Mouse (Mus musculus) layer of hippocampus, postnatal 36 days (tissue): ENCODE data around the gene Cxcl10. TPM values are rescaled to one million over a fixed set of nuclear protein-coding genes. Genes with fewer than 3 reads are reported as not detected.

ENCODE experiments used
- DNase-seq, 2 experiments: peaks; one replicate each; pipeline ENCODE4 v3.0.0; 2022
- total RNA-seq, 2 experiments: library from RNA; stranded (reverse); gene quantifications; 2 replicates each; pipeline ENCODE4 v1.2.3; 2021

Gene Cxcl10
- total RNA-seq, 2 experiments from 2014 or later = not detected

DNA sequence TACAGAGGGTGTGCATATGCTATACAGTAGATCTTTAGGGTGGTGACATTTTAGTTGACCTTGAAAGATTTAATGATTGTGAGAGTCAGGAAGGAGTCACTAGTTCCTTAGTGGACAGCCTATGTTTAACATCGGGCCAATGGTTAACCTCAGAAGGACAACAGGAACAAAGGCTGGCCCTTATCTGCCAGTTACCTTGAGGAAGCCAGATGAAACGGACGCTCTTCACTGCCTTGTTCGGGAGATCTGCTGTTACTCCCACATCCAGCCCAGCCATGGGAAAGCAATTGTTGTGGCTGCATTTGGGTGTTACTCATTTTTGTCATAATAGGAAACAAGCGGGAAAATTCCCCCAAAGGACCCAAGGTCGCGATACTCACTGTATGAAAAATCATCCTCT, 34.9 kb downstream of the Cxcl10 start:
- DNase-seq = no peak

DNA sequence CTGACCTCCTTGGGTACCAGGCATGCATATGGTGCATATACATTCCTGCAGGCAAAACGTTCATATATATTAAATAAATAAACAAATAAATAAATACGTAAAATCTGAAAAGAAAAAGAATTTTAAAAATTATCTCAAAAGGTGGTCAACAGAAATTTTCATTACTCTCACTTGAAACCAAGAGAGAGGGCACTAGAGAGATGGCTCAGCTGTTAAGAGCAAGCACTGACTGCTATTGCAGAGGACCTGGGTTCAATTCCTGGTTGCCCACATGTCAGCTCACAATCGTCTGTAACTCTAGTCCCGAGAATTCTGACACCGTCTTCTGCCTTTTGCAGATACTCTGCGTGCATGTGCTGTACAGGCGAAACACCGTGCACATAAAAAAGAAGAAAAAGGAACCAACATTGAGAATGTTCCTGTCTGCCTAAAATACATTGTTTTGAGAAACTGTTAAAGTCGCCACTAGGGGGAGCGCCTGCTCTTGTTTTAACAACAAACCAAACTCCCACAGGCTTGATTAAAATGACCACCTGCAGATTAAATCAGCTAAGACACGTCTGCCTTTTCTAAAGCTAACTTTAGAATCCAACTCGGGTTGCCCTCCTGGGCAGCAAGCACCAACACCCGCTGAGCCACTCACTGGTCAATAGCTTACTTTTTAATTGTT, 36.5 kb downstream of the Cxcl10 start:
- DNase-seq = peak; percentile 70 to 80

DNA sequence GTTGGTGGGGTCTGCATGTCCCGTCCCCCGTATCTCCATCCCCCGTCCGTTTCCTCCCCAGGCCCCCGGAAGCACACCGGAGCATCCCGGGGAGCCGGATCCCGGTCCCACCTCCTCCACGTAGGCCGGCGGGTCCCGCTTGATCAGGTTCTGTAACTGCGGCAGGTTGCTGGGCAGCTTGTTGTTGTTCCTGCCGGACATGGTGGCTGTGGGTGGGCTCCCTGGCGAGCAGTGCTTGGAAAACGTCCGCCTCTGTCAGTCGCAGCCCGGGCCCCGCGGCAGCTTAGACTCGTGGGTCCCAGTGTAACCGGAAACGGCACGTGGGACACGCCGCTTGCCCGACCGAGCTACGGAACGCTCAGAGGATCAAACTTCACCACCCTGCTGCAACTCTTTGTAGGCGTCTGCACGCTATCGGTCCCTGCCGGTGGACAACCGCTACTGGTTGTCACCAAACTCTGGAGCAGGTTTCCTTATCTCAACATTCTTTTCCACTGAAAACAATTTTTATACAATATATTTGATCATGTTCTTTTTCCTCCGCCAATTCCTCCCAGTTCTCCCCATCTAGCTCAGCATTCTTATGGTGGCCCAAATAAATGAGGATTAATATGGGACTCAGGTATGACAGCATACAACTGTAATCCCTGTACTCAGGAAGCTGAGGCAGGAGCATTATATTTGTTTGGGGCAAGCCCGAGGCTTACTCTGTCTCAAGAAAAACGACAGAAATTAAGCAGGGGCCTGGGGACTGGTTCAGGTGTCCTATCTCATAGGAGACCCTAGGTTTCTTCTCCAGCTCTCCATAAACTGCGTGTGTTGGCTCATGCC, 38.8 kb downstream of the Cxcl10 start, which contains the start of gene Sdad1:
Gene Sdad1 (minus strand): TSS at position 799 of the 831 bp plus-strand sequence.
- DNase-seq = peak; percentile 93 to 94

DNA sequence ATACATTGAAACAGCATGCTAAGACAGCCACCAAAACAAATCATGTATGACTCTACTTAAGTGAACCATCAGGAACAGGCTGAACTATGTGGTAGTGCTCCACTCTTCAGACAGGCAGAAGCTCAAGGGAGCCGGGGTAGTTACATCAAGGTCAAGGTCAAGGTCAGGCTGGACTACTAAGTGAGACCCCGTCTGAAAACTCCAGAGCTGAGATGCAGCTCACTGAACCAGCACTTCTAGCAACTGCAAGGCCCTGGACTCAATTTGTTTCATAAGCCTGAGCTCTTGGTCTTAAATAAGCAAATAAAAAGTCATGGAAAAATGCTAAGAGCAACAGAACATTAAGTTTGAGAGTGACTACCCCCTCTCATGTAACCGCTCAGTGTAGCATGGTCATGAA, 44.4 kb downstream of the Cxcl10 start:
- DNase-seq = no peak

DNA sequence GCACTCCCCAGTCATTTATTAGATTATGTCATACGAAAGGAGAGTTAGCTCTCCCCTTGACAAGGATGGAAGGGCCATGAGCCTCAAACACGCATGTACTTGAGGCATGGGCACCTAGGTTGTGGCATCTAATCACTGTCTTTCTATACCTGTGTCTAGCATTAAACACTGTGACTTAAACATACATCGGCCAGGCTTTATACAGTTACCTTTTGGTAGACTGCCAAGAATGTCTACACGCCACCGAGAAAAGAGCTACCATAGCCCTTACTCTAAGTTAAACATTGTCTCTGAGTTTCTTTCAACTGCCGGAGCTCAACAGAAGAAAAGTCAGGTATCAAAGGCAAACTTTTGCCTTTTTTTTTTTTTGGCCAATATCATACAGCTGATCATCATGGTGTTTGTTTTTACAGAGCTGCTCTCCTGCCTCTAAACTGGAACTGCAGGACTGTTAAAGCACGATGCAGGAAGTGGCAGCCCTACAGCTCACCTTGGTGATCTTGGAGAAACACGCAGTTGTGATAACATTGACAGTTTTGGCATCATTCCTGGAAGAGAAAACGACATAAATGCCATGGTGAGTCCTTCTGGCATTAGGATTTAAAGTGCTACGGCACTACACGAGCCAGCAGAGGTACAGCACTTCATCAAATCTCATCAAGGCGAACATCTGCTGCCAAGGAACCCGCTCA, 46.4 kb downstream of the Cxcl10 start:
- no peak for DNase-seq

Other genes starting within 250 kb of the Cxcl10 start
- gene Uso1, start 211.0 kb downstream of the Cxcl10 start, total RNA-seq = 10 to 100 TPM; 84.3 to 84.7 TPM
- not detected for gene U90926, start 133.5 kb downstream of the Cxcl10 start, total RNA-seq
- gene Ppef2, start 92.6 kb downstream of the Cxcl10 start, total RNA-seq = under 1 TPM; 0.82 to 0.94 TPM
- gene Naaa, start 70.7 kb downstream of the Cxcl10 start, total RNA-seq = 10 to 100 TPM; 45.7 to 48.5 TPM
- 10 to 100 TPM; 21.9 to 22.2 TPM for gene Sdad1, start 38.4 kb downstream of the Cxcl10 start, total RNA-seq
- not detected for gene Cxcl9, start 20.8 kb downstream of the Cxcl10 start, total RNA-seq
- gene Art3, start 17.1 kb downstream of the Cxcl10 start, total RNA-seq = 1 to 10 TPM; 2.2 to 3.1 TPM
- 10 to 100 TPM; 31.3 to 34.4 TPM for gene Nup54, start 86.3 kb upstream of the Cxcl10 start, total RNA-seq
- gene Scarb2, start 157.9 kb upstream of the Cxcl10 start, total RNA-seq = 10 to 100 TPM; 88.8 to 90.7 TPM
- gene Fam47e, start 206.2 kb upstream of the Cxcl10 start, total RNA-seq = under 1 TPM in 1 of 2 experiments, not detected in 1; 0.30 TPM